Mouse (Mus musculus): ENCODE data around the gene Tomm5.
"Not testable (repeated sequence)": the region's sequence is repeated elsewhere in the genome, so short reads cannot be mapped to it uniquely, and the experiment has no call there.

Tomm5 gene

GRCm38 (mm10) chr4:45066036-45066730 lies 41.7 kb downstream of the Tomm5 start:
- no peak for DNase-seq (ENCODE audit: low read depth, low spot score)

GRCm38 (mm10) chr4:45064577-45064976 lies 43.3 kb downstream of the Tomm5 start:
- no peak for DNase-seq (ENCODE audit: low read depth, low spot score)

GRCm38 (mm10) chr4:45063836-45064235 lies 44.1 kb downstream of the Tomm5 start:
- not testable (repeated sequence) for DNase-seq (ENCODE audit: low read depth, low spot score)

- DNase-seq (ENCODE audit: low read depth, low spot score), result no peak
These were observed 52.5 kb downstream of the Tomm5 start for GRCm38 (mm10) chr4:45055451-45055850.

All from mesoderm, embryonic 11.5 days (tissue).